Mouse (Mus musculus): ENCODE measurements around the gene Olfr1239. TPM values are rescaled to one million over a fixed set of nuclear protein-coding genes. Genes with fewer than 3 reads are reported as not detected.

Olfr1239 gene
- polyA plus RNA-seq (2014; fragmentation: Illumina TruSeq; extraction: RNeasy Lipid Tissue Mini Kit (QIAGEN cat#74804); ENCODE audit: low read depth, low replicate concordance): not detected

GRCm38 (mm10) chr2:89420307-89420706, at the start of gene Olfr1239:
Gene Olfr1239, minus strand, starts transcription at chr2:89420407.

GRCm38 (mm10) chr2:89442900-89443299, 22.7 kb upstream of the Olfr1239 start, which contains the start of gene Olfr1240:
Gene Olfr1240, minus strand, starts transcription at chr2:89443000.

GRCm38 (mm10) chr2:89409576-89409975, 10.6 kb downstream of the Olfr1239 start, which contains the start of gene Olfr1238:
Gene Olfr1238, minus strand, starts transcription at chr2:89409676.

Other genes with a start within 250 kb of the Olfr1239 start
- not detected for gene Olfr1225, start 245.7 kb downstream of the Olfr1239 start, polyA plus RNA-seq (2014; fragmentation: Illumina TruSeq; extraction: RNeasy Lipid Tissue Mini Kit (QIAGEN cat#74804); ENCODE audit: low read depth, low replicate concordance)
- not detected for gene Olfr1226, start 220.4 kb downstream of the Olfr1239 start, polyA plus RNA-seq (2014; fragmentation: Illumina TruSeq; extraction: RNeasy Lipid Tissue Mini Kit (QIAGEN cat#74804); ENCODE audit: low read depth, low replicate concordance)
- not detected for gene Olfr1228, start 166.3 kb downstream of the Olfr1239 start, polyA plus RNA-seq (2014; fragmentation: Illumina TruSeq; extraction: RNeasy Lipid Tissue Mini Kit (QIAGEN cat#74804); ENCODE audit: low read depth, low replicate concordance)
- gene Olfr1229, start 132.4 kb downstream of the Olfr1239 start, polyA plus RNA-seq (2014; fragmentation: Illumina TruSeq; extraction: RNeasy Lipid Tissue Mini Kit (QIAGEN cat#74804); ENCODE audit: low read depth, low replicate concordance): not detected
- not detected for gene Olfr1230, start 123.1 kb downstream of the Olfr1239 start, polyA plus RNA-seq (2014; fragmentation: Illumina TruSeq; extraction: RNeasy Lipid Tissue Mini Kit (QIAGEN cat#74804); ENCODE audit: low read depth, low replicate concordance)
- not detected for gene Olfr1231, start 113.3 kb downstream of the Olfr1239 start, polyA plus RNA-seq (2014; fragmentation: Illumina TruSeq; extraction: RNeasy Lipid Tissue Mini Kit (QIAGEN cat#74804); ENCODE audit: low read depth, low replicate concordance)
- not detected for gene Olfr1232, start 90.7 kb downstream of the Olfr1239 start, polyA plus RNA-seq (2014; fragmentation: Illumina TruSeq; extraction: RNeasy Lipid Tissue Mini Kit (QIAGEN cat#74804); ENCODE audit: low read depth, low replicate concordance)
- not detected for gene Olfr1233, start 78.0 kb downstream of the Olfr1239 start, polyA plus RNA-seq (2014; fragmentation: Illumina TruSeq; extraction: RNeasy Lipid Tissue Mini Kit (QIAGEN cat#74804); ENCODE audit: low read depth, low replicate concordance)
- gene Olfr1234, start 55.5 kb downstream of the Olfr1239 start, polyA plus RNA-seq (2014; fragmentation: Illumina TruSeq; extraction: RNeasy Lipid Tissue Mini Kit (QIAGEN cat#74804); ENCODE audit: low read depth, low replicate concordance): not detected
- gene Olfr1238, start 10.7 kb downstream of the Olfr1239 start, polyA plus RNA-seq (2014; fragmentation: Illumina TruSeq; extraction: RNeasy Lipid Tissue Mini Kit (QIAGEN cat#74804); ENCODE audit: low read depth, low replicate concordance): not detected
- gene Olfr1240, start 22.6 kb upstream of the Olfr1239 start, polyA plus RNA-seq (2014; fragmentation: Illumina TruSeq; extraction: RNeasy Lipid Tissue Mini Kit (QIAGEN cat#74804); ENCODE audit: low read depth, low replicate concordance): not detected
- not detected for gene Olfr1241, start 66.7 kb upstream of the Olfr1239 start, polyA plus RNA-seq (2014; fragmentation: Illumina TruSeq; extraction: RNeasy Lipid Tissue Mini Kit (QIAGEN cat#74804); ENCODE audit: low read depth, low replicate concordance)
- not detected for gene Olfr1242, start 77.9 kb upstream of the Olfr1239 start, polyA plus RNA-seq (2014; fragmentation: Illumina TruSeq; extraction: RNeasy Lipid Tissue Mini Kit (QIAGEN cat#74804); ENCODE audit: low read depth, low replicate concordance)
- gene Olfr1243, start 111.1 kb upstream of the Olfr1239 start, polyA plus RNA-seq (2014; fragmentation: Illumina TruSeq; extraction: RNeasy Lipid Tissue Mini Kit (QIAGEN cat#74804); ENCODE audit: low read depth, low replicate concordance): not detected
- not detected for gene Olfr1245, start 158.0 kb upstream of the Olfr1239 start, polyA plus RNA-seq (2014; fragmentation: Illumina TruSeq; extraction: RNeasy Lipid Tissue Mini Kit (QIAGEN cat#74804); ENCODE audit: low read depth, low replicate concordance)
- gene Olfr1246, start 172.8 kb upstream of the Olfr1239 start, polyA plus RNA-seq (2014; fragmentation: Illumina TruSeq; extraction: RNeasy Lipid Tissue Mini Kit (QIAGEN cat#74804); ENCODE audit: low read depth, low replicate concordance): not detected
- not detected for gene Olfr1247, start 193.7 kb upstream of the Olfr1239 start, polyA plus RNA-seq (2014; fragmentation: Illumina TruSeq; extraction: RNeasy Lipid Tissue Mini Kit (QIAGEN cat#74804); ENCODE audit: low read depth, low replicate concordance)
- gene Olfr1248, start 197.8 kb upstream of the Olfr1239 start, polyA plus RNA-seq (2014; fragmentation: Illumina TruSeq; extraction: RNeasy Lipid Tissue Mini Kit (QIAGEN cat#74804); ENCODE audit: low read depth, low replicate concordance): not detected
- not detected for gene Olfr1249, start 214.6 kb upstream of the Olfr1239 start, polyA plus RNA-seq (2014; fragmentation: Illumina TruSeq; extraction: RNeasy Lipid Tissue Mini Kit (QIAGEN cat#74804); ENCODE audit: low read depth, low replicate concordance)
- not detected for gene Olfr1250, start 241.1 kb upstream of the Olfr1239 start, polyA plus RNA-seq (2014; fragmentation: Illumina TruSeq; extraction: RNeasy Lipid Tissue Mini Kit (QIAGEN cat#74804); ENCODE audit: low read depth, low replicate concordance)

Data from adipose tissue, adult 10 weeks (tissue).